Mouse (Mus musculus) embryonic facial prominence, embryonic 13.5 days (tissue): ENCODE measurements at regions not wholly inside any gene's neighbourhood (a gene's known extent, or its start where the extent isn't known, plus 50 kb on each side); places are given as distances from the start of the nearest gene placed in this dataset.

Experiments
- ATAC-seq: fragments of 200-750 bp; cut with Nextera tagmentation; 2 replicates; pipeline ENCODE4 v1.8.0; 2017; ENCODE audit warnings: low read depth; ENCODE audit not compliant: insufficient number of reproducible peaks, insufficient read depth, low FRiP score, low TSS enrichment
- H3K27ac ChIP-seq: fragments of 300-500 bp; sonication (generic); 2 replicates; pipeline ENCODE4 v1.5.1; 2015; ENCODE audit warnings: moderate library complexity, mild to moderate bottlenecking, inconsistent platforms
- H3K27me3 ChIP-seq: fragments of 300-500 bp; sonication (generic); 2 replicates; pipeline ENCODE4 v1.6.1; 2015; ENCODE audit warnings: mild to moderate bottlenecking, inconsistent platforms
- H3K36me3 ChIP-seq: fragments of 300-500 bp; sonication (generic); 2 replicates; pipeline ENCODE4 v1.6.1; 2015; ENCODE audit warnings: mild to moderate bottlenecking, inconsistent platforms
- H3K4me1 ChIP-seq: fragments of 300-500 bp; sonication (generic); 2 replicates; pipeline ENCODE4 v1.6.1; 2015; ENCODE audit warnings: inconsistent platforms
- H3K4me2 ChIP-seq: fragments of 300-500 bp; sonication (generic); 2 replicates; pipeline ENCODE4 v1.6.1; 2015; ENCODE audit warnings: moderate library complexity, mild to moderate bottlenecking, inconsistent platforms
- H3K4me3 ChIP-seq: fragments of 300-500 bp; sonication (generic); 2 replicates; pipeline ENCODE4 v1.5.1; 2015; ENCODE audit warnings: mild to moderate bottlenecking, inconsistent platforms
- H3K9ac ChIP-seq: fragments of 300-500 bp; sonication (generic); 2 replicates; pipeline ENCODE4 v1.6.1; 2015; ENCODE audit warnings: mild to moderate bottlenecking, inconsistent platforms
- H3K9me3 ChIP-seq: fragments of 300-500 bp; sonication (generic); 2 replicates; pipeline ENCODE4 v1.6.1; 2016; ENCODE audit warnings: inconsistent platforms
- WGBS: fragments of 180-500 bp; shearing (Covaris S2); methylation state at CpG from one replicate; pipeline ENCODE4 v1.1.7; 2015; ENCODE audit warnings: mixed read lengths; 5-methylcytosine and 5-hydroxymethylcytosine counted together

DNA sequence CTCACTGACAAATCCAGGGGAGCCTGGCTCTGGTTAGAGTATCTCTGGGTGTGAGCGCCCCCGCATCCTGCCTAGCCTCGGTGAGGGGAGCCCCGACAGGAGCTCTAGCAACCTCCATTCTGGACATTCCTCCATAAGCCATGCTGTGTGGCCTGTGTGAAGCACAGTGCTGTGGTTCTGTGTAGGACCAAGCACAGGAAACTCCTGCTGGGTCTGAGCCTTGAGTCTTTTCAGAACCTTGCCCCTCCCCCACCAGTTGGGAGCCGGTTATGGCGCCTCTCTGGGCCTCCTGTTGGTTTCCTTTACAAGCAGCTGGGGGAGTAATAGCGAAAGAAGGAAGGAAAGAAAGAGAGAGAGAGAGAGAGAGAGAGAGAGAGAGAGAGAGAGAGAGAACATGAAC is 124.0 kb downstream of the Zfp36l2 start:
- WGBS: 52% methylated on average over 7 of the region's 7 CpGs
- no peak overlapping the region for H3K4me2 ChIP-seq
- no peaks in the 10 kb centered on the region for H3K36me3 ChIP-seq
- no peaks in the 10 kb centered on the region for H3K27me3 ChIP-seq
- peaks cover 27% of the 10 kb centered on the region for H3K4me1 ChIP-seq
- no peaks in the 10 kb centered on the region for H3K9me3 ChIP-seq
- no peak overlapping the region for H3K9ac ChIP-seq
- no peak for ATAC-seq
- no peak overlapping the region for H3K27ac ChIP-seq
- H3K4me3 ChIP-seq: no peak overlapping the region

DNA sequence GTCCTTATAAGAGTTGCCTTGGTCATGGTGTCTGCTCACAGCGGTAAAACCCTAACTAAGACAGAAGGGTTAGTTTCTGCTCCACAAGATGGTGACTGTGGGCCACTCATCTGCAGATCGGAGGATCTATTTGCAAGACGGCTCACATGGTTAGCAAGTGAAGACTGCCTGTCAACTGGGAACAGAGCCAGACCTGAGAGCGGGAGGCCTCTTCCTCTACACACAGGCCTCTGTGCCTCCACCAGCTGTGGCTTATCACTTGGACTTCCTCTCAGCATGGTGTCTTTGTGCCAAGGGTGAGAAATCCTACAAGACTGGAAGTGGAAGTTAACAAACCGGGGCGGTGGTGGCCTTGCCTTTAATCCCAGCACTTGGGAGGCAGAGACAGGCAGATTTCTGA is 126.1 kb downstream of the Zfp36l2 start:
- WGBS: 90% methylated on average over 6 of the region's 6 CpGs
- peaks cover 31% of the 10 kb centered on the region for H3K4me1 ChIP-seq
- no peak for ATAC-seq

DNA sequence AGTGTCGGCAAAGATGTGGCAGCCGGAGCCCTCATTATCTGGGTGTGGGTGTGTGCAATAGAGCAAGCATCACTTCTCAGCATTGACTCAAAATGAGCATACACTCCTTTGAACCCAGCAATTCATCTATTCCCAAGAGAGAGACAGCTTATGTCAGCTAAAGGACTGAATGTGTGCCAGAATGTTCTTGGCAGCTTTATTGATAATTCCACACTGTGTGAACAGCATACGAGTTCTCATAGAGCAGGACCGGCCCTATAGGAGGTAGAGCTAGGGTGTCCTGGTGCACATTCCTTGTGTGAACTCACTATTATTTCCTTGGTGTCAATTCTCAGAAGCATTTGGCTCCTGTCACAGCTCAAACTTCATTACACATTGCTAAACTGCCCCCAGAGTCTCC is 131.3 kb downstream of the Zfp36l2 start:
- WGBS: 90% methylated on average over 4 of the region's 4 CpGs
- Histone ChIP-seq H3K9me3 (no peaks in the 10 kb centered on the region), H3K4me2 (no peak overlapping the region), H3K27ac (no peak overlapping the region), H3K36me3 (no peaks in the 10 kb centered on the region), H3K4me3 (no peak overlapping the region), H3K27me3 (no peaks in the 10 kb centered on the region), H3K9ac (no peak overlapping the region), H3K4me1 (peaks cover 22% of the 10 kb centered on the region)
- no peak for ATAC-seq

More for the DNA sequence above, 126.1 kb downstream of the Zfp36l2 start:
- no peaks in the 10 kb centered on the region for H3K9me3 ChIP-seq
- H3K36me3 ChIP-seq: no peaks in the 10 kb centered on the region
- no peak overlapping the region for H3K27ac ChIP-seq
- no peak overlapping the region for H3K9ac ChIP-seq
- H3K4me2 ChIP-seq: no peak overlapping the region
- no peaks in the 10 kb centered on the region for H3K27me3 ChIP-seq
- H3K4me3 ChIP-seq: no peak overlapping the region

DNA sequence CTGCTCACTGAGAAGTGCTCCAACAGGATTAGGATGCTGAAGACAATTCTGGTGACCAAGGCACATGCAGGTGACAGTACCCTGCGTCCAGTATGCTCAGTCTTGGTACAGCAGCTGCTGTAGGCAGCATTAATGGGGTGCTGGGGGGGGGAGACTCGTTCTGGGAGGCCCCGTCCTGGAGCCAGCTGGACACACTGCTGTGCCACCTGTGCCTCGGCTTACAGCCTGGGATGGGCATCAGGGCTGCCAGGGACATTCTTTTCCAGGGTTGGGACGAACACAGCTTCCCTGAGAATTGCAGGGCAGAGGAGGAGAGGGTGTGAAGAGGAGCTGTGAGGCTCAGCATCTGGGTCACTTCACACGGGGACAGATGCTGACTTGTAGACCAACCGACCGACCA is 135.3 kb downstream of the Zfp36l2 start:
- 0 out of 2 replicates have a peak, but pooled peaks cover 3% of the 10 kb centered on the region for H3K9me3 ChIP-seq
- no peaks in the 10 kb centered on the region for H3K27me3 ChIP-seq
- no peak overlapping the region for H3K9ac ChIP-seq
- no peak overlapping the region for H3K27ac ChIP-seq
- no peak for ATAC-seq
- H3K4me3 ChIP-seq: no peak overlapping the region
- H3K36me3 ChIP-seq: no peaks in the 10 kb centered on the region
- 82% methylated on average over 8 of the region's 8 CpGs for WGBS
- H3K4me1 ChIP-seq: peaks cover 15% of the 10 kb centered on the region
- H3K4me2 ChIP-seq: no peak overlapping the region

DNA sequence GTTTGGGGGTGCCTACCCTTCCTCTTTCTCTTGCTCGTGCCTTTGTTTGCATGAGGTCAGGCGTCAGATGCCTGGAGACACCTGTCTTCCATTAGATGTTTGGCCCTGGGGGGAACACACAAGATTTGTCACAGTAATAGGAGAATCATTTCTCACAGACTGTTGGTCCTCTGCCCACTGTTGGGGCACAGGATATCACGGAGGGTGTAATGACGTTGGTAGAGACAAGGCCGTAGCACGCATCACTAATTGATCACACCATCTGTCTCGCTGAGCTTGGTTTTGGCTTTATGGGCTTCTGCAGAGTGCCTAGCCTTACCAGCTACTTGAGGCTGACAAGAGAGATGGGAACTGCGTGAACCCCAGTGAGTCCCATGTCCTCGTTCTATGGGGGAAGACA is 136.5 kb downstream of the Zfp36l2 start:
- ATAC-seq: no peak
- H3K9ac ChIP-seq: no peak overlapping the region
- WGBS: 41% methylated on average over 9 of the region's 9 CpGs
- H3K27ac ChIP-seq: no peak overlapping the region
- H3K9me3 ChIP-seq: 0 out of 2 replicates have a peak, but pooled peaks cover 5% of the 10 kb centered on the region
- no peaks in the 10 kb centered on the region for H3K36me3 ChIP-seq
- H3K4me1 ChIP-seq: peaks cover 12% of the 10 kb centered on the region
- H3K4me3 ChIP-seq: no peak overlapping the region
- H3K27me3 ChIP-seq: no peaks in the 10 kb centered on the region
- H3K4me2 ChIP-seq: no peak overlapping the region

DNA sequence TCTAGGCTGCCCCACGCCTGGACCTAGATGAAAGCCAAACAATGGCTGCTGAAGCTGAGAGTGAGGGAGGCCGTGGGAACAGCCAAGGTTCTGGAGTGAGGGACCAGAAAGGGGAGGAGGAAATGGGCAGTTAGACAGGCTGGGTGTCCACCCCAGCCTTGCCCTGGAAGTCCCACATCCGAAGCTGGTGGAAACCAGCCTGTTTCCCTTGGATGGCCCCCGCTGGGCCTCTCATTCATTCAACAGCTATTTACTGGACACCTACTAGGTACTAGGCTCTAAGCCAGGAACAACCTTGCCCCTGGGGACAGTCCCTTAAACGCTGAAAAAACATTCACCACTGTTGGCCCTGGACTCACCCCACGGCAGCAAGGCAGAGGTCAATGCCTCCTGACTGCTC is 139.2 kb downstream of the Zfp36l2 start:
- Histone ChIP-seq H3K27me3 (no peaks in the 10 kb centered on the region), H3K9me3 (0 out of 2 replicates have a peak, but pooled peaks cover 5% of the 10 kb centered on the region), H3K9ac (no peak overlapping the region), H3K27ac (no peak overlapping the region), H3K36me3 (no peaks in the 10 kb centered on the region), H3K4me1 (peaks cover 33% of the 10 kb centered on the region), H3K4me3 (no peak overlapping the region), H3K4me2 (no peak overlapping the region)
- no peak for ATAC-seq
- WGBS: 63% methylated on average over 6 of the region's 6 CpGs

DNA sequence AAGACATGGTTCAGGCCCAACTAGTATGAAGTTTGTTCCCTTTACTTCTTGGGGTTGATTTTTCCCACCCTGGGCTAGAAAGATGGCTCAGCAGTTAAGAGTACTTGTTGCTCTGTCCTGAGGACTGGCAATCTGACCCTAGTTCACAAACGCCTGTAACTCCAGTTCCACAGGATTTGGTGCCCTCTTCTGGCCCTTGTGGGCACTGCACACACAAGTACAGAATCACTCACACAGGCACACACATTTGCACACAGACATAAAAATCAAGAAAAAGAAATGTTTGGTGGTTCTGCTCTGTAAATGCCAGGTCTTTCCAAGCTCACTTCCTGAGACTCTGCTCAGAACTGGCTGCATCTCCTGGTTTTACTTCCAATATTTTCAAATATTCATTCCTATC is 140.2 kb downstream of the Zfp36l2 start:
- Histone ChIP-seq H3K36me3 (no peaks in the 10 kb centered on the region), H3K4me2 (no peak overlapping the region), H3K9ac (no peak overlapping the region), H3K27me3 (no peaks in the 10 kb centered on the region), H3K4me3 (no peak overlapping the region), H3K9me3 (0 out of 2 replicates have a peak, but pooled peaks cover 5% of the 10 kb centered on the region), H3K4me1 (peaks cover 43% of the 10 kb centered on the region), H3K27ac (no peak overlapping the region)
- WGBS: 81% methylated on average over 1 of the region's 1 CpGs
- ATAC-seq: no peak

DNA sequence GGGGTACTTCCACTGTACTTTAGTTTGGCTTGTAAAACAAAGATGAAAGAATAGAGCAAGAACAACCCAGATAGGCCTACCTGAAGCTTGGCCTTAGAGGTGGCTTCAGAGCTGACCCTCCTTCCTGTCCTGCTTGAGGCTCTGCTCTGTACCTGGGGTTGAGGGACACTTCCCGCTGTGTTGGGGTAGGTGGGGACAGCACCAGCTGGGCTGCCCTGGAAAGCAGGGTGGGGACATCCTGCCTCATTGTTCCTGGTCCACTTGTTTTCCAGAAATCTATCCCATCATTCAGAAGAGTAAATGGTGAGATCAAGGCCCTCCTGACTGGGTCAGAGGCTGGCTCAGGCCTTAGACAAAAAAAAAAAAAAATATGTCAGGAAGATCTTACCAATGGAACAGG is 141.9 kb downstream of the Zfp36l2 start:
- Histone ChIP-seq H3K9ac (no peak overlapping the region), H3K4me1 (peaks cover 37% of the 10 kb centered on the region), H3K27ac (peak overlapping the region; percentile 88; the same call in 1 of the 2 replicates), H3K9me3 (0 out of 2 replicates have a peak, but pooled peaks cover 8% of the 10 kb centered on the region), H3K36me3 (no peaks in the 10 kb centered on the region), H3K27me3 (no peaks in the 10 kb centered on the region), H3K4me3 (no peak overlapping the region), H3K4me2 (no peak overlapping the region)
- WGBS: 84% methylated on average over 1 of the region's 1 CpGs
- no peak for ATAC-seq

DNA sequence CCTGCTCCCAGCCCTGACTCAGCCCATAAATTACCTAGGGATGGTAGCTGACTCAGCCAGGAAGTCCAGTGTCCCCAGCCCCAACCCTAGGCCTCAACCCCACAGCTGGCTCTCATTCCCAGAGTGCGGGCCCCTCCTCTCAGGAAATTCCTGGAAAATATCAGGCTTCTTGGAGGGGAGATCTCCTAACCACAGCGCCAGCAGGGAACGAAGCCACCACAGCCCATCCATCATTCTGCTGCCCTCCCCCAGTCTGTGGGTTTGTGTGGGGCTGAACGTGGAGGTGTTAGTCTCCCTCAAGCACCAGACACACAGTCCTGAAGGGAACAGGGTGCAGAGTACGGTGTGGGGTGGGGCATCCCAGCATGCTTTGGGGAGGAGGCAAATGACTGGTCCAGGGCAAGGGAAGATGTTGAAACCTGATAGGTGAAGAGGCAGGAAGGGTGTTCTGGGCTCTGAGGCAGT is 143.2 kb downstream of the Zfp36l2 start:
- H3K27me3 ChIP-seq: no peaks in the 10 kb centered on the region
- no peak overlapping the region for H3K4me3 ChIP-seq
- peak; percentile 78 for ATAC-seq
- peak overlapping the region; percentile 88 for H3K27ac ChIP-seq
- H3K36me3 ChIP-seq: no peaks in the 10 kb centered on the region
- H3K4me1 ChIP-seq: peaks cover 37% of the 10 kb centered on the region
- H3K9me3 ChIP-seq: 0 out of 2 replicates have a peak, but pooled peaks cover 8% of the 10 kb centered on the region
- H3K9ac ChIP-seq: no peak overlapping the region
- no peak overlapping the region; the same call in 1 of the 2 replicates for H3K4me2 ChIP-seq
- WGBS: 20% methylated on average over 5 of the region's 5 CpGs

DNA sequence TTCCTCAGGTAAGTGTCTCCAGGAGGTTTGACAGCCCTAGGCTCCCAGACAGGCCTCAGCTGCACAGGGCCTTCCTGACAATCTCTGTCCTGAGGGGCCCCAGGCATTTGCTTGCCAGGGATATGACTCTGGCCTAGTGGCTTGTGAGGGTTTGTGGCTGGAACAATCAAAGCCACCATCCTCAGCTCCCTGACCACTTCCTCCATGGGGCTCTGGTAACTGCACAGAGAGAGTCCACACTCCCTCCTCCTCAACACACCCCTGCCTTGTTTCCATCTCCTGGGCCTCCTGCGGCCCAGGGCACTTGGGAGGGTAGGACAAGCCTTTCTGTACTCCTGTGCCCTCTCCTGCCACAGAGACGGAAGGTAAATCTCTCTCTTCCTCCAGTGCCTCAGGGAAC is 144.6 kb downstream of the Zfp36l2 start:
- H3K27ac ChIP-seq: peak overlapping the region; percentile 88
- H3K4me3 ChIP-seq: no peak overlapping the region
- H3K4me2 ChIP-seq: no peak overlapping the region
- no peak for ATAC-seq
- WGBS: 55% methylated on average over 2 of the region's 2 CpGs
- H3K9ac ChIP-seq: 0 out of 2 replicates have a peak overlapping the region, but pooled peaks have one; percentile 16
- no peaks in the 10 kb centered on the region for H3K27me3 ChIP-seq
- peaks cover 42% of the 10 kb centered on the region for H3K4me1 ChIP-seq
- H3K36me3 ChIP-seq: no peaks in the 10 kb centered on the region
- 0 out of 2 replicates have a peak, but pooled peaks cover 8% of the 10 kb centered on the region for H3K9me3 ChIP-seq

DNA sequence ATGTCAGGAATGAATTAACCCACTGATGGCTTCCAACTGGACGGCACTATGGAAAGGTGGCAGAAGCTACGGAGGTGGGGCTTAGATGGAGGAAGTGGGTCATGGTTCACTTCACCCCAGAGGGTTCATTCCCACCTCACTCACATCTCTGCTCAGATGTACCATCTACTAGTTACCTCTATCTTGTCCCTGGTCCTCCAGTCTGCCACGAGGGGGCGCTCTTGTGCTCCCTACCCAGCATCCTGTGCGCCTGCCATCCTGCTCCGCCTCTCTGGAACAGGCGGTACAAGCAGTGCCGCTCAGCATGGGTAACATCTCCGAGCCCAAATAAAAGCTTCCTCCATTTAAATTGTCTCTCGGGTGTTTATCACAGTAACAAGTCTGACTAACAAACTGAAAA is 148.3 kb downstream of the Zfp36l2 start:
- peaks cover 40% of the 10 kb centered on the region for H3K4me1 ChIP-seq
- H3K4me3 ChIP-seq: no peak overlapping the region
- no peak for ATAC-seq
- H3K27ac ChIP-seq: no peak overlapping the region
- 0 out of 2 replicates have a peak, but pooled peaks cover 3% of the 10 kb centered on the region for H3K9me3 ChIP-seq
- no peak overlapping the region for H3K4me2 ChIP-seq
- WGBS: 82% methylated on average over 10 of the region's 10 CpGs
- H3K36me3 ChIP-seq: no peaks in the 10 kb centered on the region
- H3K9ac ChIP-seq: no peak overlapping the region
- H3K27me3 ChIP-seq: no peaks in the 10 kb centered on the region

DNA sequence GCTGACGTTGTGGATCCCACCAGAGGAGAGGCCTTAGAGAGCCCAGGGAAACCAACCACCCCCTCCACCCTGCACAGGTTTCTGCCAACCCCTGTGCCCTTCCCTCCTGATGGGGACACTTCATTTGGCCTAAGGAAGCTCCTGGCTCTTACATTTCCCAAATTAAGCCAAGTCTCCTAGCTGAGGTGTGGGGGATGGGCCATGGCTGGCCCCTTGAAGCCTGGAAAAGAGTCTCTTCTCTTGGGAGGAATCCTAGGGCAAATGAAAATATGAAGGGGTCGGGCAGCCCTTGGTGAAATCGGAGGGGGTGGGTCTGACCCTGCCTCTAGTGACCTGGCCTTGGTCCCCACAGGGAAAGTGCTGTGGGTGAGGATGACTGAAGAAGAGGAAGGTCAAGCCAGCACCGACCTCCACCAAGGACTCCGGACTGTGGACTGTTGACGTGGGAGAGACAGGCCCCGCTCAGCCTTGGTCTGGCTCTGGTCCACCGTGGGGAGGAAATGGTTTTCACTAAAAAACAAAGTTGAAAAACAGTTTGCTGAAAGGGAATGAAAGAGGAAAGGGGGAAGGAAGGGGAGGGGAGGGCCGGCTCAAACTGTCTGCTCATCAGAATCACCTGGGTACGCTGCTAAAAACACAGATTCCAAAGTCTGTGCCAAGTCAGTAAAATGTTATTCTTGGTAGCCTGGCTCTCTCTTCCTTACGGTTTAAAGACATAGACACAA is 150.0 kb downstream of the Zfp36l2 start:
- Histone ChIP-seq H3K4me3 (no peak overlapping the region), H3K9me3 (0 out of 2 replicates have a peak, but pooled peaks cover 3% of the 10 kb centered on the region), H3K4me2 (no peak overlapping the region), H3K27ac (peak overlapping the region; percentile 80), H3K4me1 (peaks cover 33% of the 10 kb centered on the region), H3K36me3 (no peaks in the 10 kb centered on the region), H3K27me3 (no peaks in the 10 kb centered on the region), H3K9ac (0 out of 2 replicates have a peak overlapping the region, but pooled peaks have one; percentile 21)
- ATAC-seq: no peak
- 40% methylated on average over 11 of the region's 11 CpGs for WGBS
